Mouse (Mus musculus): ENCODE results near the gene Nudt8. TPM values are rescaled to one million over a fixed set of nuclear protein-coding genes. Genes with fewer than 3 reads are reported as not detected.
A peak's percentile ranks its signal among the peaks of the same experiment; 100 is the strongest.
"Not testable (repeated sequence)": the region's sequence is repeated elsewhere in the genome, so short reads cannot be mapped to it uniquely, and the experiment has no call there.

The Nudt8 gene
- total RNA-seq (2017): 2.3 to 11.1 TPM (median 2.3 TPM) in 3 replicates

DNA sequence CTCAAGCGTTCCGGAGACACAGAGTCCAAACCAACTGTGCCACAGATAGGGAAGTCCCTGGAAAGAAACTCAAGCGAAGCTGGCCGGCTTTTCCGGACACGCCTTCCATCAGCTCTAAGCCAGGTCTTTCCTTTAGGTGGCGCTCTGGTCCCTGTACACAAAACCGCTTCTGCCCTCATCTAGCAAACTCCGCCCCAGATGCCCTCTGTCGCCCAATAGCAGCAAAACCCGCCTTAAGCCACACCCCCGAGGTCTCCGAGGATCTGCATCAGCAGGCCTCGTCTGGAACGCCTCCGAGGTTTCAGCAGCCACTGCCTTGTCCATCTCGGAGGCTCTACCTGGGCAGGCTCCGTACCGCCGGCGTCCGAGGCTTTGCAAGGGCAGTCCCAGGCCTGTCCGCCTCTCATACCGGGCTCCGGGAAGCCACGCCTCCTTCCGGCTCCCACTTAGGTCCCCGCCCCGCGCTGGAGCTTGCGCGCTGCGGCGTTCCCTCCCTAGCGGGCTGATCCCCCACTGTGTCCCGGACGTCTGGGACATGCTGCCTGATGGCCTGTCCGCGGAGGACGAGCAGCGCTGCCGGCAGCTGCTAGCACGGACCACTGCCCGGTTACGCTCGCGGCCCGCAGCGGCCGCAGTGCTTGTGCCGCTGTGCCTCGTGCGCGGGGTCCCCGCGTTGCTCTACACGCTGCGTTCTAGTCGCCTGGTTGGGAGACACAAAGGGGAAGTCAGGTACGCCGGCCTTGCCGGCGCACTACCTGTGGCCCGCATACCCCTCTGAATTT lies at the start of gene Nudt8, which contains the start of gene Gm49405:
Nudt8 (plus strand) TSS at position 462 of the 782 bp plus-strand sequence.
Gm49405 (plus strand) TSS at position 508 of the 782 bp plus-strand sequence.
- ATAC-seq (replicated peaks; ENCODE audit: insufficient number of reproducible peaks, low FRiP score, low TSS enrichment, poor library complexity, severe bottlenecking): peak; percentile 88

DNA sequence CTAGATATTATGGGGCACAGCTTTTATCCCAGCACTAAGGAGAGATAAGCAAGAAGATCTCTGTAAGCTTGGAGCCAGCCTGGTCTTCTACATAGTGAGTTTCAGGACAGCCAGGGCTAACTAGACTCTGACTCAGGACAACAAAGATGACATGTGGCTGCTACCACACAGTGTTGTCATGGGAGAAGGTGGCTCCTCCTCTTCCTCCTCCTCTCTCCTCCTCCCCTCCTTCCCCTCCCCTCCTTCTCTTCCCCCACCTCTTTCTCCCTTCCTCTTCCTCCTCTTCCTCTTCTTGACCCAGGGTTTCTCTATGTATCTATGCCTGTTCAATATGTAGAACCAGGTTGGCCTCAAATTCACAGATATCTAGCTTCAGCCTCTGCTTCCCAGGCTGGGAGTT lies 48.9 kb upstream of the Nudt8 start:
- no peak; the same call in 1 of the 2 replicates for ATAC-seq (replicated peaks; ENCODE audit: insufficient number of reproducible peaks, low FRiP score, low TSS enrichment, poor library complexity, severe bottlenecking)

- no peak for ATAC-seq (replicated peaks; ENCODE audit: insufficient number of reproducible peaks, low FRiP score, low TSS enrichment, poor library complexity, severe bottlenecking)
Observed at GRCm38 (mm10) chr19:3952099-3952498, 48.3 kb upstream of the Nudt8 start.

GRCm38 (mm10) chr19:3955033-3955432 lies 45.3 kb upstream of the Nudt8 start:
- ATAC-seq (replicated peaks; ENCODE audit: insufficient number of reproducible peaks, low FRiP score, low TSS enrichment, poor library complexity, severe bottlenecking): no peak

DNA sequence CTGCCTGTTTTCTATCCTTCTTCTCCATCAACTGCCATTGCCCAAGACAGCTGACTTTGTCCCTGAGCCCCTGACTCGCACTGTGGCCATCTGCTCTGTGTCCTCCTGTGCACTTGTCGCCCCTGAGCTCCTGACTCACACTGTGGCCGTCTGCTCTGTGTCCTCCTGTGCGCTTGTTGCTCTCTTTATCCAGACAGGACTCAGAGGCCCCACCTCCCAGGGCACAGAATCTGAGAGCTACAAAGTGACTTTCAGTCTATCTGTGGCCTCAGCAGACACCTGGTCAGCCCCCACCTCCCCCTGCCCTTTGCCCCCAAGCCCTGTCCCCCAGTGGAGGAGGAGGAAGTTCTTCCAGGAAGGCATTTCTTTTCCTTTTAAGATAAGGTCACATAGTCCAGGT lies 44.6 kb upstream of the Nudt8 start:
- no peak for ATAC-seq (replicated peaks; ENCODE audit: insufficient number of reproducible peaks, low FRiP score, low TSS enrichment, poor library complexity, severe bottlenecking)

DNA sequence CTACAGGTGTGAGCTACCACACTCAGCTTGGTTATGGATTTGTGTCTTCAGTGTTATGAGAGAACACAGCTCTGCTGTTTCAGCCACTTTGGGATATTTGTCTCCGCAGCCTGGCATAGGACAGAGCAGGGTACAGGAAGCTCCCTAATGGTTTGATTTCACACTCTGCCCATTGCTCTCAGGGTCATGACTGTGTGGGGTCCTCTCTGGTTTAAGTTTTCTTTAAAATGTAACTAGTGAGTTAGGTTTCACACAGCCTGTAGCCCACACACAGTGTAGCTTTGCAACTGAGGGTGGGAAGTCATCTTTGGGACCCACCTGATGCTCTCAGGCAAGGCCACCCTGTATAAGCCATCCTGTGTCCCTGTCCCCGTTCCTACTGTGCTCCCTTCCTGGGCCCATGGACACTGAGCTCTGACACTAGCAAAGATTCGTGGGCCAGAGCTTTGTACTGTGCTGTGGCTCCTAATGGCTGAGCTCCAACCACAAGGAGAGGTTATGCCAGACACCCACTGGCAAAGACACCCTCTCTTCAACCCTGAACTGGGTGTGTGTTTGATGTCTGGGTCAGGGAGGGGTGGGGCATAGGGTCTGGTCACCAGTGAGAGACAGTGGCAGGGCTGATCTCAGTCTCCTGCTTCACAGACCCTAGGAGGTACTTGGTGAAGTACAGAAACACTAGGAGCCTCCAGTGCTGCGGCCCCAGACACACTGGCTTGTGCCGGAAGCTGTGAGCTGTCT lies 42.9 kb upstream of the Nudt8 start:
- not testable (repeated sequence) for ATAC-seq (replicated peaks; ENCODE audit: insufficient number of reproducible peaks, low FRiP score, low TSS enrichment, poor library complexity, severe bottlenecking)

DNA sequence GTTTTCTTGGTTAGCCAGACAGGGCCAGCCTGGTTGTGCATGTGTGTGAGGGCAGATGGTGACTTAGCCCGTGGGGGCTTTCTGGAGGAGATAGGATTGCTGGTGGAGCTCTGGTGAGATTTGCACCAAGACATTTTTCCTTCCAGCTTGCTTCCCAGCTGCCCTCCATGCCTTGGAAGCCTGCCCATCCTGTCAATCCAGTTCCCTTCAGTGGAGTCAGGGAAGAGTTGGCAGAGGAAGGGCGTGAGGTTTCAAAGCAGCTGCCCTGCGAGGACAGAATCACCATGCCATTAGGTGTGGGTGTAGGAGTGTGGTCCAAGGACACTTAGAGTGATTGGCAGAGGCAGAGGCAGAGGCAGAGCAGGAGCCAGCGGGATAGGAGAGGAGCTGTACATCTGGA lies 41.9 kb upstream of the Nudt8 start, which contains the start of gene Aldh3b3:
Aldh3b3 (plus strand) TSS at position 176 of the 400 bp plus-strand sequence.
- ATAC-seq (replicated peaks; ENCODE audit: insufficient number of reproducible peaks, low FRiP score, low TSS enrichment, poor library complexity, severe bottlenecking): no peak

DNA sequence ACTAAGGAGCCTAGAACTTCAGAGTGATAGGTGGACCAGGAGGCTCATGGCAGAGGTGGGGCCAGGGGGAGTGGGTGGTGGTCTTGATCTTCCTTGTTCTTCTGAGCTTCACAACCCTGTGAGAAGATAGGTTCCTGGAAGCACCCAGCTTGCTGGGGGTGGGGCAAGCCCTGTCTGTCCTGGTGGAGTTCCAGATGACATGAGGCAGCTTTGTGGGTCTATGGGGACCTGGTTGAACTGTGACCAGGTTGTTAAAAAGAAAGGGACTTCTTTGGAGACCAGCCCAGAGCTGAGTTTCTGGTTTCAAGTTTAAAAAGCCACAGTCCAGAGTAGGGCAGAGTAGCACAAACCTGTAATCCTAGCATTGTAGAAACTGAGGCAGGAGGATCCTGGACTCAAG lies 41.4 kb upstream of the Nudt8 start:
- no peak for ATAC-seq (replicated peaks; ENCODE audit: insufficient number of reproducible peaks, low FRiP score, low TSS enrichment, poor library complexity, severe bottlenecking)

DNA sequence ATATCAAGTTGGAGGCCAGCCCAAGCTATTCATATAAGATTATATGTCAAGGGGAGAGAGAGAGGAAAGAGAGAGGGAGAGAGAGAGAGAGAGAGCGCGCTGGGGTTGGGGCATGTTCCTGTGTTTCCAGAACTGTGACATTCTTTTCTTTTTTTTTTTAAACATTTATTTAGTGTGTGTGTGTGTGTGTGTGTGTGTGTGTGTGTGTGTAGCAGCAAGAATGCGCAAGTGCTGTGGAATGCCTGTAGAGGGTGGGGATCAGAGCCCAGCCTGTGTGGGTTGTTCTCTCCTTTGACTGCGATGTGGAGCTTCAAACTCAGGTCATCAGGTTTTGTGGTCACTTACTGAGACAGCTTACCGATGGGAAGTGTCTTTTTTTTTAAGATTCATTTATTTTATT lies 40.2 kb upstream of the Nudt8 start:
- ATAC-seq (replicated peaks; ENCODE audit: insufficient number of reproducible peaks, low FRiP score, low TSS enrichment, poor library complexity, severe bottlenecking): no peak

GRCm38 (mm10) chr19:3961805-3962204 lies 38.6 kb upstream of the Nudt8 start:
- not testable (repeated sequence) for ATAC-seq (replicated peaks; ENCODE audit: insufficient number of reproducible peaks, low FRiP score, low TSS enrichment, poor library complexity, severe bottlenecking)

DNA sequence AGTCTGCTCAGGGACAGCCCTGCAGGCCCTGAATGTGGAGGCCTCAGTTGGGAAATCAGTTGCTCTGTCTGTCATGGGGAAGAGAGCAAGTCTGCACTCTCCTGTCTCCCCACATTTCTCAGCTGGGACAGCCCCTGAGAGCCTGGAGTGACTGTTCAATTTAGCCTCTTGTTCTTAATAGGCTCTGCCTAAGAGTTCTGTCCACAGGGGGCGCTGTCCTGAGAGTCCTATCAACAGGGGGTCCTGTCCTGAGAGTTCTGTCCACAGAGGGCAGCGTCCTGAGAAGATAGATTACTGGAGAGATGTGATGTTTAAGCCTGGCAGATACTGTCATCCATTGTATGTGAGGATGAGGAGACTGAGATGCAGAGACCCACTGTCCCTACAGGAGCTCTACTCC lies 37.9 kb upstream of the Nudt8 start:
- ATAC-seq (replicated peaks; ENCODE audit: insufficient number of reproducible peaks, low FRiP score, low TSS enrichment, poor library complexity, severe bottlenecking): no peak

DNA sequence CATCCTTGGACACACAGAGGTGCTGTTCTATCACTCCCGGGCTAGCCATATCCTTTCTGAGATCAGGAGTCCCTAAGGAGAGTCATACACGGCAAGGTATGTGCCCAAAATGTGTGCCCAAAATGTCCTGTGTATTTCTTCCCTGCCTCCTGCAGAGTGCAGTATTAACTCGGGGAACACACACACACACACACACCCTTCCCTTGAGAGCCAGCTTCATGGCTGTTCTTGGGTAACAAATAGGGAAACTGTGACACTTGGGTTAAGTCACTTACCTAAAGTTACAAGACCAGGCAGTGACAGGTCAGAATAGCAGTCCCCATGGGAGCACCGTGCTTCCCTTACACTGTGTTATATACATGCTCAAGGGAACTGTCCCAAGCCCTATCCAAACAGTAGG lies 36.4 kb upstream of the Nudt8 start:
- no peak for ATAC-seq (replicated peaks; ENCODE audit: insufficient number of reproducible peaks, low FRiP score, low TSS enrichment, poor library complexity, severe bottlenecking)

DNA sequence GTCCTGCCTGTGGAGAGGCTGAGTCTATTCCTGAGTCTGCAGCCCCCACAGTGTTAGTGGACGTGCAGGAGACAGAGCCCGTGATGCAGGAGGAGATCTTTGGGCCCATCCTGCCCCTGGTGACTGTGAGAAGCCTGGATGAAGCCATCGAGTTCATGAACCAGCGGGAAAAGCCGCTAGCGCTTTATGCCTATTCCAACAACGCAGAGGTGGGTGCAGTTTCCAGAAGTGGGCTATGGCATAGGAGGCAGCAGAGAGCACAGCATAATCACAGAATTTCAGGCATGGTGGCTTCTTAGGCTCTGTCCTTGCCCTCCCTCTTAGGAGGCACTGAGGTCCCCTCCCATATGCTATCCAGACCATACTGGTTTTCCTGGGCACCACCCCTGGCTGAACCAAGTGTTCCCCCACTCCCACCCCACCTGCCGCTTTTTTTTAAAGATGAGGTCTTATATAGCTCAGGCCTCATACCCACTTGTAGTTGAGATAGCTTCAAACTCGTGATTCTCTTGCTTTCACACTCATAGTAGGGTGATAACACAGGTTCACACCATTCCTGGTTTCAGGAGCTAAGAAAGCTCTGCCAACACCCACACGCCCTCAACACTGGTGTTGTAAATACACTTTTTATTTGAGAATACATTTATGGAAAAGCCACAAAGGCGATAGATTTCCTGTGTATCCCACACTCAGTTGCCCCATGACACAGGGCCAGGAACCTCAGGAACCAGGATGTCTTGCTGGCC lies 33.9 kb upstream of the Nudt8 start:
- no peak for ATAC-seq (replicated peaks; ENCODE audit: insufficient number of reproducible peaks, low FRiP score, low TSS enrichment, poor library complexity, severe bottlenecking)

DNA sequence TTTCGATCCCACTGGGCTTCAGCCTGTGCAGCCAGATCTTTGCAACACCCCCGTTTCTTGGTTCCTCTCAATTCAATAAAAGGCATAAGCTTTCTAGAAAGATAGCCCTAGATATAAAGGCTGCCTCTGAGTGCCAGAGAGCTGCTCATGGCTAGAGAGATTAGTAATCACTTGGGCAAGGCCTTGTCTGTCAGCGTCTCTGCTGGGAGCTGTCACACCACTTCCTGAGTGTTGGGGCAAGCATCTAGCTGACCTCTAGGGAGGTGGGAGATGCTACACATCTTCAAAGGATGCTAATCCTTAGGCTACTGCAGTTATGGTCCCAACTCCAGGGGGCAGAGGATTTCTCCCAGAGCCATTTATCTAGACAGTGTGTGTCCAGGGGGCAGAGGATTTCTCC lies 33.1 kb upstream of the Nudt8 start:
- no peak for ATAC-seq (replicated peaks; ENCODE audit: insufficient number of reproducible peaks, low FRiP score, low TSS enrichment, poor library complexity, severe bottlenecking)

DNA sequence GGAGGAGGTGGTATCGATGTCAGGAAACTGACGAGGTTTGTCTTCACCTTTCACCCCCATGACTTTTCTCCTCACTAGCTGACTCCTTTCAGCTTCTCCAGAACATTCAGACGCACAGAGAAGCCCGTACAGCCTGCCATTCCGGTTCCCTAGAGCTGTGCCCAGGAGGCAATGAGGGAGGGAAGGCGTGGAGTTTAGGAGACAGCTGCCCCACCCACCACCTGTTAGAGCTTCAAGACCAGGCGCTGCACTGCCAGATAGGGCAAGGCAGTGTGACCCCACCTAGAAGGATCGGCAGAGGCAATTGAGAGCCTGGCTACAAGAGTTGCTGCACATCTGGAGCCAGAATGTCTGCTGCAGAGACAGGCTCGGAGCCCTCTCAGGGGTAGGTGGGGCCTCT lies 28.2 kb upstream of the Nudt8 start, which contains the start of gene Aldh3b2:
Aldh3b2 (plus strand) TSS at position 100 of the 400 bp plus-strand sequence.
- no peak for ATAC-seq (replicated peaks; ENCODE audit: insufficient number of reproducible peaks, low FRiP score, low TSS enrichment, poor library complexity, severe bottlenecking)

DNA sequence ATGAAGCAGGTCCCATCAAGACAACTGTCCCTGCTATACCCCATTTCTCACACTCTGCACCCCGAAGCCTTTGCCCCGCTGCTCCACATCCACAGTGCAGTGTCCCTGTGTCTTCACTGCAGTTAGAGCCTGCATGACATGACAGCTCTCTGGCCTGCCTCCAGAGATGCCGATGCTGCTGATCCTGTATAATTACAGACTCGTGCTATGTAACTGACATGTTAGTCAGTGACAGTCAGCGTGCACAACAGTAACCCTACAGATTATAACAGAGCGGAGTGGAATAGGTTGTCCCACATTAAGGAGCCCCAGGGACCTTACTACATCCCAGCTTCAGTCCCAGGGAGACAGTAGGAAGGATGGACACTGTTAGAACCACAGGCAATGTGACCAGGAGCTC lies 25.8 kb upstream of the Nudt8 start:
- not testable (repeated sequence) for ATAC-seq (replicated peaks; ENCODE audit: insufficient number of reproducible peaks, low FRiP score, low TSS enrichment, poor library complexity, severe bottlenecking)

GRCm38 (mm10) chr19:3975866-3976265 lies 24.5 kb upstream of the Nudt8 start:
- ATAC-seq (replicated peaks; ENCODE audit: insufficient number of reproducible peaks, low FRiP score, low TSS enrichment, poor library complexity, severe bottlenecking): no peak

DNA sequence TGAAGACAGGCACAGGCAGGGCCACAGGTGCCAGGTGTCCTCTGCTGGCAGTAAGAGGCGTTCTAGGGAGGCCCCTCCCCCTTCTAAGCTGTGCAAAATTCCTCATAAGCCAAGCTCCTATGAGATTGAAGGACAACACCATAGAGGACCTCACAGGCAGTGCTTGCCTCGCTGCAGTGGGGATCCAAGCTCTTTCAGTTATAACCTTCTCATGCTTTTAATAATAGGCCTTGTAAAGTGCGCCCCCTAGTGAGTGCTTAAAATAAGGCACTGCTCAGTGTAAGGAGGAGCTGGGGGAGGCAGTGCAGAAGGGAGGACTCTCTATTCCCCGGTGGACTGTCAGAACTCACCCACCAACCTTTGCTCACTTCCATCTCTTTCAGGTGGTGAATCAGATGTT lies 20.1 kb upstream of the Nudt8 start:
- ATAC-seq (replicated peaks; ENCODE audit: insufficient number of reproducible peaks, low FRiP score, low TSS enrichment, poor library complexity, severe bottlenecking): peak; percentile 49

DNA sequence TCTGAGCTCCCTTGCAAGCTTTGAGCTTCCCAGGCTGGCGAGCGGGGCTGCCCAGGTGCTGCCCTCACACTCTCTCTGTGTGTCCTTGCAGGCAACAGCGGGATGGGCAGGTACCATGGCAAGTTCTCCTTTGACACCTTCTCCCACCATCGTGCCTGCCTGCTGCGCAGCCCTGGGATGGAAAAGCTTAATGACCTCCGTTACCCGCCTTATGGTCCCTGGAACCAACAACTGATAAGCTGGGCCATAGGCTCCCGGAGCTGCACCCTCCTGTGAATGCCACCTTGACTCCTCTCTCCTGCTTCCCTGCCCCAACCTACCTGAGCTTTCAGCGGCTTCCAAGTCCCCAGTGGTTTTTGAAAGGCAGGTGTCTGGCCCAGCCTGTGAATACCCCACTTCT lies 19.5 kb upstream of the Nudt8 start:
- ATAC-seq (replicated peaks; ENCODE audit: insufficient number of reproducible peaks, low FRiP score, low TSS enrichment, poor library complexity, severe bottlenecking): no peak
